Mouse (Mus musculus): ENCODE measurements at regions not wholly inside any gene's neighbourhood (a gene's known extent, or its start where the extent isn't known, plus 50 kb on each side); places are given as distances from the start of the nearest gene placed in this dataset.

DNA sequence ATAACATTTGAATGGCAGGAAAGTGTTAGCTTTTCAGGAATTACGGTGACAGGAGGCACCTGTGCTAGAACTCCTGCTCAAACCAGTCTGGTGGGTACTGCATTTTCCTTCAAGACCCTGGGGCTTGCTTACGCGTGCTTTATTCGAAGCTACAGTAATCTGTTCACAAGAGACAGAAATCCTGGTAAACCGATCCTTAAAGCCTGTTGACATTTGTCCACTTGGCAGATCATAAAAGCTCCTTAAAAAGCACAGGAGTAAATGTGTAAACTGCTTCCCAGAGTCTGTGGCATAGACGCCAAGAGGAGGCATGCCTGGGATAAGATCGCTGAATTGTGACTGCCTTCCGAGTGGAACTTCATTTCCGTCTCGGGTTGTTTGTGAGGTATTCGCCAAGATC is 130.5 kb downstream of the Rpl36a-ps1 start:
- Histone ChIP-seq H3K4me3 (ENCODE audit: low read depth, low read length) (no peak overlapping the region), H3K4me2 (replicated peaks; ENCODE audit: low read depth, low read length) (no peak overlapping the region), H3K9me3 (ENCODE audit: control insufficient read depth, low read depth, low read length) (no peaks in the 10 kb centered on the region), H3K27me3 (ENCODE audit: control insufficient read depth, insufficient read depth, low read length) (no peaks in the 10 kb centered on the region), H3K4me1 (ENCODE audit: control insufficient read depth, insufficient read depth, low read length) (0 out of 2 replicates have a peak, but pooled peaks cover 3% of the 10 kb centered on the region), H3K9ac (replicated peaks; ENCODE audit: low read depth, low read length) (no peak overlapping the region), H3K27ac (ENCODE audit: low read length) (no peak overlapping the region), H3K36me3 (ENCODE audit: control insufficient read depth, insufficient read depth, low read length) (no peaks in the 10 kb centered on the region)
- WGBS: 47% methylated on average over 11 of the region's 11 CpGs
- ATAC-seq (ENCODE audit: insufficient number of reproducible peaks, insufficient read depth, low FRiP score, low read depth): no peak

- Histone ChIP-seq H3K27ac (ENCODE audit: low read length) (no peak overlapping the region), H3K9ac (replicated peaks; ENCODE audit: low read depth, low read length) (no peak overlapping the region), H3K9me3 (ENCODE audit: control insufficient read depth, low read depth, low read length) (no peaks in the 10 kb centered on the region), H3K4me3 (ENCODE audit: low read depth, low read length) (no peak overlapping the region), H3K4me1 (ENCODE audit: control insufficient read depth, insufficient read depth, low read length) (0 out of 2 replicates have a peak, but pooled peaks cover 3% of the 10 kb centered on the region), H3K4me2 (replicated peaks; ENCODE audit: low read depth, low read length) (no peak overlapping the region), H3K36me3 (ENCODE audit: control insufficient read depth, insufficient read depth, low read length) (no peaks in the 10 kb centered on the region), H3K27me3 (ENCODE audit: control insufficient read depth, insufficient read depth, low read length) (no peaks in the 10 kb centered on the region)
- ATAC-seq (ENCODE audit: insufficient number of reproducible peaks, insufficient read depth, low FRiP score, low read depth): no peak
- 70% methylated on average over 5 of the region's 5 CpGs for WGBS
Observed at GRCm38 (mm10) chr14:98862095-98862735, 131.9 kb downstream of the Rpl36a-ps1 start.

GRCm38 (mm10) chr14:98858801-98859200 is 135.3 kb downstream of the Rpl36a-ps1 start:
- WGBS: 77% methylated on average over 7 of the region's 7 CpGs
- H3K36me3 ChIP-seq (ENCODE audit: control insufficient read depth, insufficient read depth, low read length): no peaks in the 10 kb centered on the region
- no peaks in the 10 kb centered on the region for H3K27me3 ChIP-seq (ENCODE audit: control insufficient read depth, insufficient read depth, low read length)
- no peak overlapping the region for H3K4me2 ChIP-seq (replicated peaks; ENCODE audit: low read depth, low read length)
- H3K27ac ChIP-seq (ENCODE audit: low read length): no peak overlapping the region
- no peak overlapping the region for H3K4me3 ChIP-seq (ENCODE audit: low read depth, low read length)
- no peak overlapping the region for H3K9ac ChIP-seq (replicated peaks; ENCODE audit: low read depth, low read length)
- no peaks in the 10 kb centered on the region for H3K9me3 ChIP-seq (ENCODE audit: control insufficient read depth, low read depth, low read length)
- ATAC-seq (ENCODE audit: insufficient number of reproducible peaks, insufficient read depth, low FRiP score, low read depth): no peak
- H3K4me1 ChIP-seq (ENCODE audit: control insufficient read depth, insufficient read depth, low read length): 0 out of 2 replicates have a peak, but pooled peaks cover 3% of the 10 kb centered on the region

DNA sequence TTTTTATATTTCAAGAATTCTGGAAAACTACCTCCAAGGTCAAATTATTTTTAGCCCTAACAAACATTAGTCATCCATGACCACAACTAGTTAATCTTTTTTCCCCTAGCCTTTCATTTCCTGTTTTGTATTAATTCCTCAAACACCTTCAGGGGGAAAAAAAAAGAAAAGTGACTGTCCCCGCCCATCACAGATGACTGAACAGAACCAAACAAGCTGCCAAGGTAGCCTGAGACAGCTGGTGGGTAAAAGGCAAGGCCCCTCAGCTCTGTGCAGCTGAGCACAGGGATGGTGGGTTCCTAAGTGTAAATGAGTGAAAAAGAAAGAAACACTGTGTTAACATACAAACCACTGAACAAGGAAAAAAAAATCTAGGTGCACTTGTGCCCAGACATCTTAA is 145.6 kb downstream of the Rpl36a-ps1 start:
- Histone ChIP-seq H3K9me3 (ENCODE audit: control insufficient read depth, low read depth, low read length) (no peaks in the 10 kb centered on the region), H3K4me1 (ENCODE audit: control insufficient read depth, insufficient read depth, low read length) (no peaks in the 10 kb centered on the region), H3K4me3 (ENCODE audit: low read depth, low read length) (no peak overlapping the region), H3K27me3 (ENCODE audit: control insufficient read depth, insufficient read depth, low read length) (no peaks in the 10 kb centered on the region), H3K27ac (ENCODE audit: low read length) (no peak overlapping the region), H3K4me2 (replicated peaks; ENCODE audit: low read depth, low read length) (no peak overlapping the region), H3K9ac (replicated peaks; ENCODE audit: low read depth, low read length) (no peak overlapping the region), H3K36me3 (ENCODE audit: control insufficient read depth, insufficient read depth, low read length) (no peaks in the 10 kb centered on the region)
- WGBS: 31% methylated on average over 1 of the region's 1 CpGs
- ATAC-seq (ENCODE audit: insufficient number of reproducible peaks, insufficient read depth, low FRiP score, low read depth): no peak

DNA sequence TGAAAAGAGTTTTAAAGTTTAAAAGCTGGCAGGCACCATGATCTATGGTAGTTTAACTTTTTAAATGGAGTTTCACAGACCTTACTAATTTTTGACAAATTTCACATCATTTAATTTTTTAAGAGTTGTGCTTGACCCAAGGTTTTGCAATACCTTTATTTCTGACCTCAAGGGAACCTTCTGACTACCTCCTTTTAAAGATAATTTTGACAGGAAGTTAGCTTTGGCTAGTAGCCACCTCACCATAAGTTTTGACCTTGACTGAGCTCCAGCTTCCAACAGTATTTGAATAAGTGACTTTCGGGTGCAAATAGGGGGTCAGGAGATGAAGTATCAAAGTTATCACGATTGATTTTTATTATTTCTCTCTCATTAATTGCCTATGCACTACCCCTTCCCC is 149.9 kb downstream of the Rpl36a-ps1 start:
- no peak for ATAC-seq (ENCODE audit: insufficient number of reproducible peaks, insufficient read depth, low FRiP score, low read depth)
- Histone ChIP-seq H3K4me2 (replicated peaks; ENCODE audit: low read depth, low read length) (no peak overlapping the region), H3K9me3 (ENCODE audit: control insufficient read depth, low read depth, low read length) (no peaks in the 10 kb centered on the region), H3K9ac (replicated peaks; ENCODE audit: low read depth, low read length) (no peak overlapping the region), H3K4me1 (ENCODE audit: control insufficient read depth, insufficient read depth, low read length) (no peaks in the 10 kb centered on the region), H3K36me3 (ENCODE audit: control insufficient read depth, insufficient read depth, low read length) (no peaks in the 10 kb centered on the region), H3K4me3 (ENCODE audit: low read depth, low read length) (no peak overlapping the region), H3K27ac (ENCODE audit: low read length) (no peak overlapping the region), H3K27me3 (ENCODE audit: control insufficient read depth, insufficient read depth, low read length) (no peaks in the 10 kb centered on the region)
- WGBS: 78% methylated on average over 2 of the region's 2 CpGs

DNA sequence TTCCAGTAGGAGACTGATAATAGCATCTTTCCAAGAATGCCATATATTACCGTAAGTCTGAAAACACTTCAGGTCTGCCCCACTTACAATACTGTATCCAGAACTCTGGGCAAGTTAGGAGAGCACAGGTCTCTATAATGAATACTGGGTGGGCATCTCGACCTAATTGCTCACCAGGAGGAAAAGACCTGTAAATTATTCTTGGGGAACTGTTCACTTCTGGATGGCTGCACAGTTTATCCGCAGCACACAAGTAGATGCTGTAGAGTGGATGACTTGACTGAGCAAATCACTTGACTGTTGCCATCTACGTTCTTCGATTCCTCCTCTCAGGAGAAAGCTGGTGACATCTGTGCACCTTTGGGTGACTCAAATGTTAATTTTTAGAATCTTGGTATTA is 159.8 kb downstream of the Rpl36a-ps1 start:
- Histone ChIP-seq H3K4me2 (replicated peaks; ENCODE audit: low read depth, low read length) (no peak overlapping the region), H3K4me3 (ENCODE audit: low read depth, low read length) (no peak overlapping the region), H3K4me1 (ENCODE audit: control insufficient read depth, insufficient read depth, low read length) (no peaks in the 10 kb centered on the region), H3K27me3 (ENCODE audit: control insufficient read depth, insufficient read depth, low read length) (no peaks in the 10 kb centered on the region), H3K27ac (ENCODE audit: low read length) (no peak overlapping the region), H3K36me3 (ENCODE audit: control insufficient read depth, insufficient read depth, low read length) (no peaks in the 10 kb centered on the region), H3K9ac (replicated peaks; ENCODE audit: low read depth, low read length) (no peak overlapping the region), H3K9me3 (ENCODE audit: control insufficient read depth, low read depth, low read length) (no peaks in the 10 kb centered on the region)
- ATAC-seq (ENCODE audit: insufficient number of reproducible peaks, insufficient read depth, low FRiP score, low read depth): no peak
- 91% methylated on average over 5 of the region's 5 CpGs for WGBS

GRCm38 (mm10) chr14:98833230-98833999 is 160.7 kb downstream of the Rpl36a-ps1 start:
- Histone ChIP-seq H3K9me3 (ENCODE audit: control insufficient read depth, low read depth, low read length) (no peaks in the 10 kb centered on the region), H3K4me2 (replicated peaks; ENCODE audit: low read depth, low read length) (no peak overlapping the region), H3K9ac (replicated peaks; ENCODE audit: low read depth, low read length) (no peak overlapping the region), H3K27me3 (ENCODE audit: control insufficient read depth, insufficient read depth, low read length) (no peaks in the 10 kb centered on the region), H3K4me3 (ENCODE audit: low read depth, low read length) (no peak overlapping the region), H3K4me1 (ENCODE audit: control insufficient read depth, insufficient read depth, low read length) (no peaks in the 10 kb centered on the region), H3K27ac (ENCODE audit: low read length) (no peak overlapping the region), H3K36me3 (ENCODE audit: control insufficient read depth, insufficient read depth, low read length) (no peaks in the 10 kb centered on the region)
- 65% methylated on average over 13 of the region's 13 CpGs for WGBS
- ATAC-seq (ENCODE audit: insufficient number of reproducible peaks, insufficient read depth, low FRiP score, low read depth): 0 out of 2 replicates have a peak, but pooled peaks have one; percentile 14

DNA sequence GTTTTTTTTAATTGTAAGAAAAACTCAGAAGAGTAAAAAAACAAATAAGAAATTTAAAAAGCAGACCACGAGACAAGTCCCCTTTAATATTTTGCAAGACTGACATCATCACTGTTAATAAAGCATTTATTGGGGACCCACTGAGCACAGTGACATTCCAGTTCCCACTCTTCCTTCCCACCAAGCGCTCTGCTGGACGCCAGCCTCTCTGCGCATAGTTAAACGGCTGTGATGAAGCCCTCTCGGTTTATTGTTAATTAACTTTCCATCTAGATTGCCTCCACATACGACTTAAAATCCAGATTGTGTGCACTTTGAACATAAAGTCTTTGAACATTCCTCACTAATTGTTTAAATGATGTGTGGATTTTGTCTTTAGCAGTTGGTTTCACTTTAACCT is 161.7 kb downstream of the Rpl36a-ps1 start:
- Histone ChIP-seq H3K4me2 (replicated peaks; ENCODE audit: low read depth, low read length) (no peak overlapping the region), H3K4me3 (ENCODE audit: low read depth, low read length) (no peak overlapping the region), H3K27ac (ENCODE audit: low read length) (no peak overlapping the region), H3K36me3 (ENCODE audit: control insufficient read depth, insufficient read depth, low read length) (no peaks in the 10 kb centered on the region), H3K9me3 (ENCODE audit: control insufficient read depth, low read depth, low read length) (no peaks in the 10 kb centered on the region), H3K27me3 (ENCODE audit: control insufficient read depth, insufficient read depth, low read length) (no peaks in the 10 kb centered on the region), H3K9ac (replicated peaks; ENCODE audit: low read depth, low read length) (no peak overlapping the region), H3K4me1 (ENCODE audit: control insufficient read depth, insufficient read depth, low read length) (no peaks in the 10 kb centered on the region)
- WGBS: 69% methylated on average over 7 of the region's 7 CpGs
- ATAC-seq (ENCODE audit: insufficient number of reproducible peaks, insufficient read depth, low FRiP score, low read depth): no peak

Measured in stomach, embryonic 14.5 days (tissue).